Mouse (Mus musculus) 3T3-L1 (cell line): ENCODE data around the gene Gm34653.
"Not testable (repeated sequence)": the region's sequence is repeated elsewhere in the genome, so short reads cannot be mapped to it uniquely, and the experiment has no call there.

Source experiments
- DNase-seq: peaks from one replicate; pipeline ENCODE4 v3.0.0-alpha.2; 2015; ENCODE audit warnings: low read depth, low spot score

Gm34653 gene

DNA sequence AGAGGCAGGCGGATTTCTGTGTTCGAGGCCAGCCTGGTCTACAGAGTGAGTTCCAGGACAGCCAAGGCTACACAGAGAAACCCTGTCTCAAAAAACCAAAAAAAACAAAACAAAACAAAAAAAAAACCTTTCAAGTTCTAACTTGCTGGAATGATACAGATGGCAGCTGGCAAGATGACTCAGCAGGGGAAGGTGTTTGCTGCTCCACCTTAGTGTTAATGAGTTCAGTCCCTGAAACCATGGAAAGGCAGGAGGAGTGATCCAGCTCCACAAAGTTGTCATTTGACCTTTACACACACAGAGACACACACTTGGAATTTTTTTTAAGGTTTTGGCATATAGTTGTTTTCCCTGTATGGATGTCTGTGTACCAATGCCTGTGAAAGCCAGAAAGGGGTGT lies 16.9 kb upstream of the Gm34653 start:
- not testable (repeated sequence) for DNase-seq

DNA sequence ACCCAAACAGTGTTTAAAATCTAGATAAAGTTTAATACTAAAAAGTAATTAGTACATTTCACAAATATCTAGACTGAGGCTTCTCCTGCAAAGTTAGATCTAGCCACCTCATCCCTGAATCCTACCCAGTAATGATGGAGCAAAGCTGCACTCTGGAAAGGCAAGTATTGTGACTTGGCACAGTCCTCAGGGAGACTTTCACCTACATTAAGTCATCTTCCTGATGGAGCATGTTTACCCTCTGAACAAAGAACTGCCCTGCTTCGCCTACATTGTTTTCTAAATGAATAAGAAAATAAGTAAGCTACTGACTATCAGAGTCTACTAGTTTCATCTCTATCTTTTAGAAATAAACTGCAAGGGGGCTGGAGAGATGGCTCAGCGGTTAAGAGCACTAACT lies 14.3 kb upstream of the Gm34653 start:
- no peak for DNase-seq

DNA sequence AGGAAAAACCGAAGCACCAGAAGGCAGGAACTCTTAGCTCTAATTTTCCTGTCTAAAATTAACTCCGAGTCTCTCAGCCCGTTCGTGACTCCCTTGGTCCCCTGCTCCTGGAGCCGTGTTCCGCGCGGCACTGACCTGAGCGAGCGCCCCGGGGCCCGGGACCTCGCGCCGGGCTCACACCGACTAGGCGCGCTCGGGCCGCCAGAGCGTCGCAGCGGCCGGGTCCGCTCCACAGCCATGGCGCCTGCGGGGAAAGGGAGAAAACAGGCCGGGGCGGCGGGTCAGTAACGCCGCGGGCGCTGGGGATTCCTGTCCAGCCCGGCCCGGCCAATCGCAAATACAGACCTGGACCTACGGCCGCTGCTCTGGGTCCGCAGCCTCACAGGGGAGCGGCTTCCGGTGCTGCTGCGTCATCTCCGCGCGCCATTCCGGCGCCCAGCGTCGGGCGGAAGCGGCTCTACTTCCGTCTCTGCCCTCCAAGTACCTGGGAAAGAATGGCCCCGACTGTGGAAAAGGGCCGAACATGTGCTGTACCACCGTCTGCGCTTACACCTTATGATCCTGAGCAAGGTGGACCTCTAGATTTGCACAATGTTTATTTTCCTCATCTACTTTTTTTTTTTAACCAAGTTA lies 6.9 kb upstream of the Gm34653 start, which contains the start of gene Fbxw2:
Gene Fbxw2, minus strand, starts transcription at position 485 of the 633 bp plus-strand sequence.
- DNase-seq = peak; percentile 92

- DNase-seq = no peak
Measured at GRCm38 (mm10) chr2:34826460-34827231, 6.2 kb upstream of the Gm34653 start.

GRCm38 (mm10) chr2:34827591-34827990 lies 5.2 kb upstream of the Gm34653 start:
- DNase-seq = no peak

DNA sequence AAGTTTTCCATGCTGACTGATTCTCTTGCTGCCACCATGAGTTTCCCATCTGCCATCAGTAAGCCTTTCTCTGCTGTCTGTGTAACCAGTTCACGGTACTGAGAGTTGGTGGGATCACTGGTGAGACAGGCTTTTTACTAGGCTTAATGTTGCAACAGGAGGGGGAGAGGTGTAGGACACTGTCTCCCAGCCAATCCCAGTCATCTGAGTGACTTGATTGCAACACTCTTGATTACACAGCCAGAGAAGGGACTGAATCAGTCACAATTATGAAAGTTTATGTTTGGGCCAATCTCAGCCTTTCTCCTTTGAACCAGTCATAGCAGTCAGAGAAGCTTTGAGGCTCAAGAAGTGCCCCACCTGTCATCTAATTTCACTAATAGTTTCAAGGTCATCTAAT lies 4.8 kb upstream of the Gm34653 start:
- no peak for DNase-seq

GRCm38 (mm10) chr2:34830066-34830465 lies 2.7 kb upstream of the Gm34653 start:
- not testable (repeated sequence) for DNase-seq

DNA sequence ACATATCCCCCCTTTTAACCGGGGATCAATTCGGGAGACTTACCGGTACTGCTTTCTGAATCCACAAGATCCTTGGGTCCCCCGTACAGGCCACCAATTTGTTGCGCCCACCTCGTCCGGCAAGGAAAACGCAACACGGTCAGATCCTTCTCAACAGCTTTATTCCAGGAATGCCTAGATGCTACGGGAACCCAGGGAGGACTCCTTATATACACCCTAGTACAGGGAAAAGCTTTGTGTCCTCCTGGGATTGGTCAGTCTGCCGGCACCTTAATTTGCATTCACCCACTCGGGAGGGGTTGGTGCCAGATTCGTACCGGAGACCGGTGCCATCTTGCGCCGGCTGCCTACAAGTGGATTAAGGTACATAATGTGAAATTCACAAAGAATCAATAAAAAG lies 817 bp downstream of the Gm34653 start:
- no peak for DNase-seq

GRCm38 (mm10) chr2:34835669-34836068 lies 2.9 kb downstream of the Gm34653 start:
- no peak for DNase-seq

DNA sequence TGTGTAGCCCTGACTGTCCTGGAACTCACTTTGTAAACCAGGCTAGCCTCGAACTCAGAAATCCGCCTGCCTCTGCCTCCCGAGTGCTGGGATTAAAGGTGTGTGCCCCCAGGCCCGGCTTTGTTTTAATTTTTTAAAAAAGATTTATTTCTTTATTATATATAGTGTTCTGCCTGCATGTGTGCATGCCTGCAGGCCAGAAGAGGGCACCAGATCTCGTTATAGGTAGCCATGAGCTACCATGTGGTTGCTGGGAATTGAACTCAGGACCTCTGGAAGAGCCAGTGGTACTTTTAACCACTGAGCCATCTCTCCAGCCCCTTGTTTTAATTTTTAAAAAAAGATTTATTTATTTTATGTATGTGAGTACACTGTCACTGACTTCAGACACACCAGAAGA lies 7.3 kb downstream of the Gm34653 start:
- DNase-seq = not testable (repeated sequence)

DNA sequence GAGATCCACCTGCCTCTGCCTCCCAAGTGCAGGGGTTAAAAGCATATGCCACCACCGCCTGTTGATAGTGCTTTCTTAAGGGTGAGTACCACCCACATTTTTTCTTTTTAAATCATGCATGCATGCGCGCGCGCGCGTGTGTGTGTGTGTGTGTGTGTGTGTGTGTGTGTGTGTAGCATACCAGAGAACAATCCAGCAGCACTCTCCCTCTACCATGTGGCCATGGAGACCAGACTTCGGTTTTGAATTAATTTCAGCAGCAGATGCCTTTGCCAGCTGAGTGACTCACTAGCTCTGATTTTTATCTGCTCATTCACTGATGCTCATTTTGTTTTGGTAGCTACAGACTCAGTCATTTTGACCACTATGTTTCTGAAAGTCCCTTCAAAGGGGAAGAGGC lies 8.9 kb downstream of the Gm34653 start:
- peak; percentile 55 for DNase-seq

DNA sequence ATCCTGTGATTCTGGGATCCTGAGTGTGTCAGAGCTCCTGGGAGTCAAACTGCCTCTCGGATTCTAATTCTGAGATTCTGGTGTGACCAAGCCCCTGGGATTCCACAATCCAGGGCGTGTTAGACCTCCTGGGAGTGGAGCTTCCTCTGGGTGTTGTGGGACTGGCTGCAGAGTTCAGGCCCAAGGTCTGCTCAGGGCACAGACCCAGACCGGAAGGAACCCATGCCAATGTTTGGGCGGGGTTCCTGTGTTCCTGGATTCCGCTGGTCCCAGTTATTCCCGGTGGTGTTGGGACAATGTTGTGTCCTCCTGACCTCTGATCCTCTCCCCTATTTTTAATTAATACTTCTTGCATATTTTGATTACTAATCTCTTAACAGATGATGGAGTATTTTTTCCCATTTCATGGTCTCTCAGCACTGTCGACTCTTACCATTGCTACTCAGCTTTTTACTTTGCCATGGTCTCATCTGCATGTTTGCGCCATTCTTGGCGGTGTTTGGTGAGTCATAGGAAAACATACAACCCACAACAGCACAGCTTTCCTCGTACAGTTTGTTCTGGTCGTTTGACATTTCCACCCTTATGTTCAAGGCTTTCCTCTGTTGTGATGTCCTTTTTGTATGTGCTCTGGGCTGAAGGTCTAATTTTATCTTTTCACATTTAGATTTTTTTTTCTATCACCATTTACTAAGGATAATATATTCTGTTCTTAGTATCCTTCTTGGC lies 10.6 kb downstream of the Gm34653 start:
- no peak for DNase-seq

DNA sequence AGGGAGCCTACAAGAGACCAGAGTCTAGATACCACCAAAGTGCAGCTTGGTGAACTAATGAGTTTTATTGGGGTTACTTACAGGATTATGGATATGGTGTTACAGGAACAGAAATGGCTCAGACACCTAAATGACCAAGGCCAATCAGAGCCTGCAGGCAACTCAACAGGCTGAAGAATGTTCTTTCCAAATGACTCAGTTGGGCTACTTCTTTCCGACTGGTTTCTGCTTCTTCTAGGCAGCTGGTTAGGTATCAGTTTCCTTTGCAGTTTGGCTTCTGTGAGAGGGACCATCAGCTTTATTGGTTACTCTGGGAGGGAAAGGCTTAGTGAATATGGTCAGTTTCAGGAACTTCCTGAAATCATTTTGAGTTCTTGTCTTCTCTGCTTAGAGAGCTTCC lies 14.9 kb downstream of the Gm34653 start:
- DNase-seq = no peak

- DNase-seq = no peak
Measured at GRCm38 (mm10) chr2:34855265-34855664, 22.5 kb downstream of the Gm34653 start.

- DNase-seq = no peak
Measured at GRCm38 (mm10) chr2:34857728-34858127, 24.9 kb downstream of the Gm34653 start.

DNA sequence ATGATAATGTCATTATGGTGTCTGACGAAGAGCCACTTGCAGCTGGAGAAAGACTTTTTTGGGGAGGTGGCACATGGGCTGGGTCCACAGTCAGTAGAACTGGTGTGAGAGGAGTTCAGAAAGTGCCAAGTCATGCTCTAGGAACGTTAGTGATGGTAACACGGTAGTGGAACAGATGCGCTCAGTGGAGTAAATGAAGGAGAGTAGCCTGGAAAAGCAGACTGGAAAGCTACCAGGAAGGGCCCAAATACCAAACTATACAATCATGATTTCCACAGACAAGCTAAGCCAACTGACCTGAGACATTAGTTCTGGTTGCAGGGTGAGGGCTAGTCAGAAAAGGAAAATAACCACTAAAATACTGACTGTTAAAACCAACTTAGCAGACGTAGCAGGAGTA lies 36.9 kb downstream of the Gm34653 start:
- peak; percentile 91 for DNase-seq

DNA sequence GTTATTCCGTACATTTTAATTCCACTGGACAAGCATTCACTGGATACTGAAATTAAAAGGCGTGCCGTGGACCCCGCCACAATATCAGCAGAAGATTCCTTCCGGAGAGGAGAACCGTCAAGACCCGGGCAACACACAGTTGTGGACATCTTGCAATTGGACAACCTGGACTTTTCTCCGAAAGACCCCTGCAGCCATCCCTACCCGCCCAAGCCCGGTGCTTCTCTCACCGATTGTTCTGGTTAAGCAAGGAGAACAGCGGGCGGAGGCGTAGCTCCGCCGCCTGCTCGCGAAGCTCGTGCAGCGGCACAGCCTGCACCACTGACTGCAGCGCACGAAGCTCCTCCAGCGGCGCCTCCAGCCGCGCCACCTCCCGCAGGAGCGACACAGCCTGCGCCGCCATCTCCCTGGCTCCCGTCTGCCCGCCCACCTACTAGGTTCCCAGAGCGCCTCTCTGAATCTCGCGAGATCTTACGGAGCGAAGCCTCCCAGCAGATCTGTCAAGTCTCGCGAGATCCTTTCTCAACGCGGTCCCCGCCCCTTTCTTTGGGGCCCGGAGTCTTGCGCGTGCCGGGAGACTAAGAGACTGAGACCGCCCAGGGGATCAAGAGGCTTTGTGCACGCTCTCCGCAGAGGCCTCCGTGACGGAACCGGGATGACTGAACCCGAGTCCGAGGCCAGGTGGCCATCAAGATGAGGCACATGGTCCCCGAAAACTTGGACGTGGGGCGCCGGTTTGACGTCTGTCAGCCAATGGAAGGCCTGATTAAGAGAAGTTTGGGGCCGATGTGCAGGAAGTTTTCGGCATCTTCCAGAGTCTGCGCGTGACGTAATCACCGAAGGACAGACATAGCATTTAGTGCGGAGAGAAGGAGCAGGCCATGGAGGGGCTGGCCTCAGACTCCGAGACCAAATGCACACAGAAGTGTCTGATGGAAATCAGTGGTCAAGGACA lies 38.0 kb downstream of the Gm34653 start:
- DNase-seq = peak; percentile 100

DNA sequence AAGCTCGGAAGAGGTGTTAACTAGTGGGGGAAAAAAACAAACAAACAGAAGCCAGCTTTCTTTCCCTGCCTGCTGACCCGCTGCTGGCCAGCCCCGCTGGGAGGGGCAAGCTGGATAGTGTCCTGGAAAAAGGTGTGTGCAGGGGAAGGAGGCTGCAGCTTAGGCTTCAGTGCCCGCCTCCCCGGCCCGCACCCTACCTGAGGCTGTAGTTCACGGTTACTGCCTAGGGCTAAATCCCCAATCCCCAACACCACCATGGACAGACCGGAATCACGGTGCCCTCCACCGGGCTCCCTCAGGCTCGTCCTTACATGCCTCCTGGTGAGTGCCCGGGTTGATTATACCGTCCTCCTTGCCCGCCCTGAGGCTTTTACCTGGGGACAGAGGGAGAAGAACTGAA lies 41.5 kb downstream of the Gm34653 start, which contains the start of gene Cutal:
Gene Cutal, plus strand, starts transcription at position 126 of the 400 bp plus-strand sequence.
- DNase-seq = no peak

DNA sequence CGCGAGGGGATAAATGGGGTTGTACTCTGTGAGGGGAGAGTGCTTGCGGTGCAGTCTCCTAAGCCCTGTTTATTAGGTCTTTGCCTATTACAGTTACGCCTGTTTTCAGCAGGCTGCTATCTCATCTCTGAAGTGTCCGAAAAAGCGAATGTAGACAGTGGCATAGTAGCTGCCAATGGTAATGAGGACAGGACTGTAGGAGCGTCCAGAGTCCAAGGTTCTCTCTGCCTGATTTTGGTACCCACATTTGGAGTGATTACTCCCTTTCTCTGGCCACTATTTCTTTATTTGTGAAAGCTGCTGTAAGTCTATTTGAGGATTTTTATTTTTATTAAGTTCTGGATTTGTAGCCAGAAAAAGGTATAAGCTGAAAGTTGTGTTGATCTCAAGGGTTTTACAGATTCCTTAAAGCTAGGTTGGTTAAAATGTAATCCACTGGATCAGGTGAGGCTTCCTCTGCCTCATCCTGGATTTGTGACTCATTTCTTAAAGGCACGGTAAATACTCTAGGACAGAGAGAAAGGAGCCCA lies 42.1 kb downstream of the Gm34653 start, which contains the start of gene Psmd5:
Gene Psmd5, minus strand, starts transcription at position 153 of the 530 bp plus-strand sequence.
- no peak for DNase-seq

DNA sequence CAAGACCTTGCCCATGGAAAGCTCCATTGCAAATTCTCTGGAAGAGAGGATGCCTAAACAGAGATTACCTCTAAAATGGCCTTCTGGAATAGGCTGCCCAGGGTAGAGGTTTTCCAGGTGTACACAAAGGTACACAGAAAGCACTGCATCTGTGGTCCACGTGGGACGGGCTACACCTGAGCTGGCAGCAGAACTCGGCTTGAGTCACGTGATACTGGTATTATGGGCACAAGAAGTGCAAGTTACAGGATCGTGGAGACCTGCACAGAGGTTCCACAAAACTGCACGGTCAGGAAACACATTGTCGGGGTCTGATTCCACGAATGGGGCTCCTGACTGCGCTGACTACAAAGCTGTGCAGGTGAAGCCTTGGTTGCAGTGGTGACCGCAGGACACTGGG lies 47.2 kb downstream of the Gm34653 start:
- no peak for DNase-seq

DNA sequence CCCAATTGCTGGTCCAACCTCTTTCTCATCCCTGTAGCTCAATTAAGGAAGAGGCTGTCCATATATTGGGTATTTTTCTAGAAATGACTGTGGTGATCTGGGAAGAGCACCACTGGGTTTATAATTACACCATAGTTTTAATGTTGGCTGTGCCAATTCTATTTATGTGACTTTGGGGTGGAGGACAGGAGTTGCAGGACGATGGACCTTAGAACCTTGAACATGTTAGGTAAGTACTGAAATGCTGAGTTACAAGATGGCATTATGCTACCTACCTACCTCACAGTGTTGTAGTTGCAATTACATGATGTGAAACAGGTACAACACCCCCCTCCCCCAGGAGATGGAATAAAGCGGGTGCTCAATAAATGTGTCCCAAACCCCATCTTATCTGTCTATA lies 50.0 kb downstream of the Gm34653 start:
- no peak for DNase-seq
